Mouse (Mus musculus): ENCODE measurements around the gene Sez6. TPM values are rescaled to one million over a fixed set of nuclear protein-coding genes. Genes with fewer than 3 reads are reported as not detected.

The Sez6 gene
- total RNA-seq, 2 experiments from 2014 or later: 3.9 to 6.0 TPM

- no peak for DNase-seq (ENCODE audit: low spot score in 2 of 2)
Measured at GRCm38 (mm10) chr11:77942230-77942629, 11.6 kb downstream of the Sez6 start.

GRCm38 (mm10) chr11:77947860-77948259 is 17.3 kb downstream of the Sez6 start:
- DNase-seq (ENCODE audit: low spot score in 2 of 2): no peak

GRCm38 (mm10) chr11:77950125-77950685 is 19.6 kb downstream of the Sez6 start:
- no peak for DNase-seq (ENCODE audit: low spot score in 2 of 2)

DNA sequence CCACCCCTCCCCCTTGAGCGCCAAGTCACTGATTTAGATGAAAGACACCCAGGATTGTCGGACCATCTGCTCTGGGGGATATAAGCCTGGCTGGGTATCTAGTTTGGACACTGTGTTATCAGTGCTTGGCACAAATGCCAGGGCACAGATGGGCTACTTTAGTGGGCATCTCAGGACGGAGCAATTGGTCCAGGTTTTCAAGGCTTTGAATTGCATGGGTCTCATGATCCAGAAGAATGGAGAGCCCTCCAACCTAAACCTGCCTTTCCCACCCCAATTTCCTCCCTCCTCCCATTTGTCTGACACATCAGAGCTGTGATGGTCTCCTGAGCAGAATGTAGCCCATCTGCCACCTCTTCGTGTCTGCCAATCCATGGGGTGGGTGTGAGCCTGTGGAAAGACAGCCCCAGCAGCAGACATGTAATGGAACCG is 20.2 kb downstream of the Sez6 start:
- DNase-seq (ENCODE audit: low spot score in 2 of 2): no peak

DNA sequence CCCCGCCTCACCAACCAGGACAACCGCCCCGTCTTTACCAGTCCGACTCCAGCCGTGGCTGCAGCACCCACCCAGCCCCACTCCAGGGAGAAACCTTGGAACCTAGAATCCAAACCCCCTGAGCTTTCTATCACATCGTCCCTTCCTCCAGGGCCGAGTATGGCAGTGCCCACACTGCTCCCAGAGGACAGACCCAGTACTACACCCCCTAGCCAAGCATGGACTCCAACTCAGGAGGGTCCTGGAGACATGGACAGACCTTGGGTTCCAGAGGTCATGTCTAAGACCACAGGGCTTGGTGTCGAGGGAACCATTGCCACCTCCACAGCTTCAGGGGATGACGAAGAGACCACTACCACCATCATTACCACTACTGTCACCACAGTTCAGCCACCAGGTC is 23.1 kb downstream of the Sez6 start:
- DNase-seq (ENCODE audit: low spot score in 2 of 2): no peak

DNA sequence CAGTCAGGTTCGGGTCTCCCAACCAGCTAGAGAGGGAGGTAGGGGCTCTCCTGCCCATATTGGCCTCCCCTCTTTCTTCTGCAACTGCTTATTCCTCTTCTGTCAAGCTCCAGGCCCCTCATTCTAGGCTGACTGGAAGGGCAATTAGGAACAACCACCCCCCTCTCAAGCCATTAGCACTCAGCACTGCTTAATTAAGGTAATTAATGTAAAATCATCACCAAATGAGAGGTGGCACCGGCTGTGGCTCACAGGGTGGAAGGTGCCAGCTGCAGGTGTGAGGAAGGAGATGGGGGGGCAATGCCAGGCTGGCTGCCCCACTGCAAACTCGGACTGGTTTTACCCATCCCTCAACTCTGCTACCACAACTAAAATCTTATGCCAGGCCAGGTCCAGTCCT is 25.8 kb downstream of the Sez6 start:
- no peak for DNase-seq (ENCODE audit: low spot score in 2 of 2)

GRCm38 (mm10) chr11:77958268-77958667 is 27.7 kb downstream of the Sez6 start:
- DNase-seq (ENCODE audit: low spot score in 2 of 2): no peak

DNA sequence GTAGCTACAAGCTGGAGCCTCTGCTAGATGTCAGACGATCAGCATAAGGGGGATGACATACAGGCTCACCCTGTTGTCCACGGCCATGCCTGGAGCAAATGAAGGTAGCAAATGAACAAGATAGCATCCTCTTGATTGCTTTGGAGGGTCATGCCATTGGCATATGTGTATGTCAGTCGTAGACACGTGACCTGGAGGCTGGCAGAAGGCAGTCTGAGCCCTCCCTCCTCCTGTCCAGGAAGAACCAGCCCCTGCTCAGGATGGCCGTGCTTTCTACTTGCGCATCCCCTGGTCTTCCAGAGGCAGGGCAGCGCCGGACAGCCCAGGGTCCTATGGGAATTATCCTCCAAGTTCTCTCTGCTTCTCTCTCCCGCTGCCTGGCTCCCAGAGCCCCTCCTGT is 28.3 kb downstream of the Sez6 start:
- DNase-seq (ENCODE audit: low spot score in 2 of 2): no peak

DNA sequence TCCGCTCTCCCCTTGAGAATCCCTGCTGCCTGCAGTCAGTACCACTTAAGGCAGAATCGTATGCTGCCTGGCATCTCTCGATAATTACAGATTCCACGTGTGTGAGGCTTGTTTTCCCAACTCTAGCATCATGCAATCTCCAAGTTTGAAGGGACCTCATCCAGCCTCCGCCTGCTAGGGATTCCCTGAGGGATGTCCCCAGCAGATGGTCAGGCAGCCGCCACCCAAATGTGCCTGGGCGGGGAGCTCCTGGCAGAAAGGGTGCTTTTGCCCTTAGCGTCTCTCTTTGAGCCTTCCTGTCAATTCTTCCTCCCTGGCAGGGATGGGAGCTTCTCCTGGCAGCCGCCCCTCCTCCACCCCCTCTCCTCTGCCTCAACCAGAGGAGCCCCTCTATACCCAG is 29.6 kb downstream of the Sez6 start:
- no peak for DNase-seq (ENCODE audit: low spot score in 2 of 2)

DNA sequence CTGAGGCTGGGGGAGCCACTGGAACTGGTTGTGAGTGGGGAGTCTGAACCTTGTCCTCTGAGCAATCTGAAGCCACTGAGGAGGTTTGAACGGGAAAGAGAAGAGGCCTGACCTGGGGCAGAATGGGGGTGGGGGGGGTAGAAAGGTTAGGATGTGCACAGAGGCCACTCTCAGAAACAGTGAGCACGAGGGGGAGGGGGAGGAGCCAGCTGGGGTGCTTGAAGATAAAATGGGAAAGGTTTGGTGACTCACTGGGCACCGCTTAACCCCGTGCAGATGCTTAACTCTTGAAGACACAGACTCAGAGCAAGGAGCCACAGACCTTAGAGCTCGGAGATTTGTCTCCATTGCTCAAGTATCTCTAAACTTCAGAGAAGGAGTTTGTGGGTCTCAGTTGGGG is 30.3 kb downstream of the Sez6 start:
- DNase-seq (ENCODE audit: low spot score in 2 of 2): no peak

DNA sequence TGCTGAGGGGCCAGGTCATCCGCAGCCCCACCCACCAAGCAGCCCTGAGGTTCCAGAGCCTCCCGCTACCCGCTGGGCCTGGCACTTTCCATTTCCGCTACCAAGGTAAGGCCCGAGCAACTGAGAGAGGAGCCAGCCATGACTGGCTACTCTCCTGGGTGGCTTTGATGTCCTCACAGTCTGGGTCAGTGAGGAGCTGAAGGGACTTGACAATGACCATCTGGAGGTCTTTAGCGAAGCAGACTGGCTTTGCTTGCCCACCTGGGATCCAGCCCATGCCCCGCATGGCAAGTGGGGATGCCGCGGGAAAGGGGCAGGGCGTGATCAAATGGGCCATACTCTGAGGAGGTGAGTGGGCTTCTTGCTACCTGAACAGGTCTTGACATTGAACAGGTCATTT is 32.3 kb downstream of the Sez6 start:
- no peak for DNase-seq (ENCODE audit: low spot score in 2 of 2)

GRCm38 (mm10) chr11:77964415-77965095 is 34.0 kb downstream of the Sez6 start:
- DNase-seq (ENCODE audit: low spot score in 2 of 2): no peak

DNA sequence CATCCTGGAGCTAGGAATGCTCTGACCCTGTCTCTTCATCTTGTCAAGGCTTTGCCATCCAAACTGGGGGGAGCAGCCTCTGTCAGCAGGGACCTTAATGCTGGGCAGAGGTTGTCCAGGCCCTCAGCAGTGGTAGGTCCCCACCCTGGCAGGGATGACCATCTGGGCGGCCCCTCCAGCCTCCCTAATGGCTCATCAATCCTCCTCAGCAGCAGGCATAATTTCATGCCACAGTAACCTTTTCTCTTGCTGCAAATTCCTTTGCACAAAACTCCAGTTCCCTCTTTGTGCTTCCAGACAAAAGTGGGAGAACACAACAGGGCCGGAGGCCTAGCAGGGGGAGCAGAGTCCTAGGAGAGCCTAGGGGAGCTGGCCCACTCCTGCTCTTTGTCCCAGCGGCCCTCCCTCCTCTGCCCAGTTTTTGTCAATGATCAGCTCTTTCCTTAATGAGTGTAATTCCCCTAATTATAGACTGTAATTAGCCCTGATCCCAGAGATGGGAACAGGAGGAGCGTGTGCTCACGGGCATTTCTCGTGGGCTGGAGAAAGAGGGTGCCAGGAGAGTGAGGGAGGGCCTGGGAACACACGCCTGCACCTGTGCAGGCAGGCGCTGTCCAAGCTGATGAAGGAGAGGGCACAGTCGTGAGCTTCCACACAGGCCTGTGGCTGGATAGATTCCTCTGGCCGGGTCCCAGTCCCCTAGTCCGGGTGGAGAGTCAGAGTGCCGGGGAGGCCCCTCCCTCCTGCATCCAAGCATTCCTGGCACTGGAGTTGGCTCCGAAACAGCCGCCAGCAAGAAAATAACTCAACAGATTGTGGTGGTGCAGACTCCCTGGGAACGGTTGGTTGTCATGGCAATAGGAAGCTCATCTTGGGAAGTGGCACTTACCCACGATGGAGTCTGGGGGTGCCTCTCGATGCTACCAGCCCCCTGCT is 34.8 kb downstream of the Sez6 start:
- no peak for DNase-seq (ENCODE audit: low spot score in 2 of 2)

DNA sequence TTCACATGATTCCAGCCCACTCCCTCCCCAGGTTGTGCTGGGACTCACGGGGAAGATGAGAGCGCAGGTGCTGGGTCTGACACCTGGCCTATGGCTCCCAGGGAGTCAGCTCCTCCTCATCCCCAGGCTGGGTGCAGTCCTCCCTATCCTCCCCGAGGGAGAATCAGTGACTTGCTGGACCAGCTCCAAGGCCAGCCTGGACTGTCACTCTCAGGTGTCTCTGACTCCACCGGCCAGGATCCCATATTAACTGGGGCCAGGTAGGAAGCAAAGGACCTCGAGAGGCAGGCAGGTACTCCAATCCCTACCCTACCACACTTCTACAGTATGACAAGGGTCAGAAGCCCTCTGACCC is 35.4 kb downstream of the Sez6 start:
- no peak for DNase-seq (ENCODE audit: low spot score in 2 of 2)

- DNase-seq (ENCODE audit: low spot score in 2 of 2): peak in 1 of 2 experiments; percentile 51
Measured at GRCm38 (mm10) chr11:77967114-77967513, 36.5 kb downstream of the Sez6 start.

- no peak for DNase-seq (ENCODE audit: low spot score in 2 of 2)
Measured at GRCm38 (mm10) chr11:77968786-77969185, 38.2 kb downstream of the Sez6 start.

GRCm38 (mm10) chr11:77970718-77971117 is 40.1 kb downstream of the Sez6 start:
- no peak for DNase-seq (ENCODE audit: low spot score in 2 of 2)

- DNase-seq (ENCODE audit: low spot score in 2 of 2): no peak
Measured at GRCm38 (mm10) chr11:77973520-77973919, 42.9 kb downstream of the Sez6 start.

DNA sequence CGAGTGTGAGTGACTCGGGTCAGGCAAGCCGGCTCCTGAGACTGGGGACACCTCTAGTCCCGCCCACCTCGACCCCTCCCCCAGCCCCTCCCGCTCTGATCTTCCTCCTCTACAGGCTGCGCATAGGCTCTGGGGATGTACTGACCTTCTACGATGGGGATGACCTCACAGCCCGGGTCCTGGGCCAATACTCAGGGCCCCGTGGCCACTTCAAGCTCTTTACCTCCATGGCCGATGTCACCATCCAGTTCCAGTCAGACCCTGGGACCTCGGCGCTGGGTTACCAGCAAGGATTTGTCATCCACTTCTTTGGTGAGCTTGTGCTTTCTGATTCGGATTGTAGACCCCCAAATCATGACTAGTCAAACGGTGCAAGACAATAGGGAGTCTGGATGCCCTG is 43.7 kb downstream of the Sez6 start:
- DNase-seq (ENCODE audit: low spot score in 2 of 2): no peak

- no peak for DNase-seq (ENCODE audit: low spot score in 2 of 2)
Measured at GRCm38 (mm10) chr11:77975873-77976272, 45.3 kb downstream of the Sez6 start.

- no peak for DNase-seq (ENCODE audit: low spot score in 2 of 2)
Measured at GRCm38 (mm10) chr11:77978161-77978560, 47.6 kb downstream of the Sez6 start.

GRCm38 (mm10) chr11:77979221-77979809 is 48.7 kb downstream of the Sez6 start:
- DNase-seq (ENCODE audit: low spot score in 2 of 2): no peak

Measured in adrenal gland, postnatal 4 days (tissue).